Mouse (Mus musculus) natural killer cell, adult 2 months (primary cell): Measurements from ENCODE around the gene Tas2r106.

ENCODE experiments used
- DNase-seq, 2 experiments: peaks; one replicate each; pipeline ENCODE4 v3.0.0; 2022; ENCODE audit warnings: low spot score in 2 of 2

Tas2r106 gene

GRCm38 (mm10) chr6:131678786-131679185, at the start of gene Tas2r106:
Gene Tas2r106 (minus strand): TSS chr6:131678886.
- DNase-seq, result no peak

- no peak for DNase-seq
These were observed 34.1 kb upstream of the Tas2r106 start for GRCm38 (mm10) chr6:131712803-131713202.

DNA sequence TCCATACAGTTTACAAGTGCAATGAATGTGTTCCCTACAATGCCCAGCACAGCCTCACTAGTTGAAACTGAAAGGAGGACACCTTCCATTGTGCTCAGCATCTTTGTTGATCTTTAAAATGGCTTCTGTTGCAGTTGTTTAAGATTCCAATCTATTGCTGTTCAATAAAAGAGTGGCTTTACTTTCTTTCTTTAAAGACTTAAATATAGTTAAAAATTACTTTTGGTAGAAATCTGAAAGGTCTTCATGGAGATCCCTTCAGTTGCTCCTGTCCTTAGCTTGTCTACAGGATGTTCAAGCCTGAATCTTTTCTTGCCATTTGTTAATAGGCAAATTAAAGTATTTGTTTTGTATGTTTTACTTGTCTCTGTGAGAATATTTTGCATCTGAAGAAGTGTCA, 11.3 kb upstream of the Tas2r106 start, which contains the start of gene Tas2r114:
Gene Tas2r114 (minus strand): TSS at position 101 of the 400 bp plus-strand sequence.
- DNase-seq, result no peak

DNA sequence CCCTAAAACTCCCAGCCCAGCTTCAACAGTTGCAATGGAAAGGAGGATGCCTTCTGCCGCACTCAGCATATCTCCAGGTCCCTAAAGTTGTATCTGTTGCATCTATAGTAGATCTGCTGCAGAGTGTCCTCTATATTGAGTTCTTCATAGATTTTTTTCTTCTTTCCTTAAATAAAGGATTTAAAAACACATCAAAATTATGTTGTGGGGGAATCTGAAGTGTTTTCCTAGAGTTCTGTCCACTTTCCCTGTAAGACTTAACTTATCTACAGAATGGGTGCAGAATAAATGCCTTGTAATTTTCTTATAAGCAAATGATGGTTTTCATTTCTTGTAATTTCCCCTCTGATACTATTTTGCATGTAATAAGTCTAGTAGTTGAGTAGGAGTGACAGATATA, 8.7 kb upstream of the Tas2r106 start, which contains the start of gene Tas2r105:
Gene Tas2r105 (minus strand): TSS at position 101 of the 400 bp plus-strand sequence.
- DNase-seq, result no peak

- no peak for DNase-seq
These were observed 7.0 kb upstream of the Tas2r106 start, which contains the start of gene Tas2r104 for GRCm38 (mm10) chr6:131685644-131686043. Gene Tas2r104 (minus strand): TSS chr6:131685744.

DNA sequence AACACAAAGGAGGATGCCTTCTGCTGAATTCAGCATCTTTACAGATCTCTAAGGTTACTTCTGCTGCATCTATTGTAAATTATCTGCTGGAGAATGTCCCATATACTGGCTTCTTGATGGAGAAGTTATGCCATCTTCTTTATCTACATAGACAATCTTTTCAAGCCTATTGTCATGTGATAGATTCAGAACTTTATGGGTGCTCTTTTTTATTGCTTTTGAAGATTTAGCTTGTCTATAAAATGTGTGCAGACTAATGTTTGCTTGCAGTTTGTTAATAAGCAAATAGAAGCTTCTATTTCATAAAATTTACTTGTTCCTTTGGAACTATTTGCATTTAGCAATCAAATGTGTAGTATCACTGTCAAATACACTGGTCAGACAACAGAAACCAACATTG, 18.6 kb downstream of the Tas2r106 start, which contains the start of gene Tas2r107:
Gene Tas2r107 (minus strand): TSS at position 101 of the 400 bp plus-strand sequence.
- no peak for DNase-seq

GRCm38 (mm10) chr6:131630812-131631211, 47.9 kb downstream of the Tas2r106 start, which contains the start of gene Tas2r130:
Gene Tas2r130 (minus strand): TSS chr6:131630912.
- no peak for DNase-seq
